Mouse (Mus musculus) liver, embryonic 15.5 days (tissue): Measurements from ENCODE around the gene Six4. TPM values are rescaled to one million over a fixed set of nuclear protein-coding genes. Genes with fewer than 3 reads are reported as not detected.
"Not testable (repeated sequence)": the region's sequence is repeated elsewhere in the genome, so short reads cannot be mapped to it uniquely, and the experiment has no call there.

Experiments used
- ATAC-seq: fragments of 200-750 bp; cut with Nextera tagmentation; 2 replicates; pipeline ENCODE4 v1.8.0; 2017; ENCODE audit warnings: moderate number of reproducible peaks, mild to moderate bottlenecking, moderate library complexity; ENCODE audit not compliant: insufficient read depth
- H3K27ac ChIP-seq: fragments of 300-500 bp; sonication (generic); replicated peaks from 2 replicates; pipeline ENCODE4 v1.5.1; 2015; ENCODE audit warnings: mild to moderate bottlenecking, inconsistent platforms
- H3K27me3 ChIP-seq: fragments of 300-500 bp; sonication (generic); 2 replicates; pipeline ENCODE4 v1.6.1; 2015; ENCODE audit warnings: mild to moderate bottlenecking, inconsistent platforms
- H3K36me3 ChIP-seq: fragments of 300-500 bp; sonication (generic); replicated peaks from 2 replicates; pipeline ENCODE4 v1.6.1; 2015; ENCODE audit warnings: moderate library complexity, mild to moderate bottlenecking, inconsistent platforms
- H3K4me1 ChIP-seq: fragments of 300-500 bp; sonication (generic); replicated peaks from 2 replicates; pipeline ENCODE4 v1.6.1; 2015; ENCODE audit warnings: inconsistent platforms
- H3K4me2 ChIP-seq: fragments of 300-500 bp; sonication (generic); 2 replicates; pipeline ENCODE4 v1.6.1; 2015; ENCODE audit warnings: moderate library complexity, mild to moderate bottlenecking, inconsistent platforms
- H3K4me3 ChIP-seq: fragments of 300-500 bp; sonication (generic); replicated peaks from 2 replicates; pipeline ENCODE4 v1.5.1; 2015; ENCODE audit warnings: mild to moderate bottlenecking, inconsistent platforms
- H3K9ac ChIP-seq: fragments of 300-500 bp; sonication (generic); 2 replicates; pipeline ENCODE4 v1.6.1; 2015; ENCODE audit warnings: moderate library complexity, mild to moderate bottlenecking, inconsistent platforms
- H3K9me3 ChIP-seq: fragments of 300-500 bp; sonication (generic); replicated peaks from 2 replicates; pipeline ENCODE4 v1.6.1; 2016; ENCODE audit warnings: inconsistent platforms
- WGBS: fragments of 180-500 bp; shearing (Covaris S2); methylation state at CpG from one replicate; pipeline ENCODE4 v1.1.7; 2015; ENCODE audit warnings: mixed read lengths; ENCODE audit not compliant: insufficient replicate concordance; 5-methylcytosine and 5-hydroxymethylcytosine counted together
- polyA plus RNA-seq: library from polyadenylated mRNA; unstranded; fragments of >200 nt; fragmentation: Nextera tagmentation; extraction: Ambion mirVana; gene quantifications from 2 replicates; pipeline ENCODE4 v1.2.1, GENCODE M21; 2015

Gene Six4
- polyA plus RNA-seq, 1 experiment from 2014 or later, result 0.03 TPM

GRCm38 (mm10) chr12:73111561-73112325 is 1.5 kb downstream of the Six4 start:
- no peaks in the 10 kb centered on the region for H3K9me3 ChIP-seq
- peaks cover 27% of the 10 kb centered on the region; the same call in 1 of the 2 replicates for H3K4me1 ChIP-seq
- under 1% methylated on average over 43 of the region's 44 CpGs for WGBS
- H3K4me2 ChIP-seq, result peak overlapping the region; percentile 74
- H3K4me3 ChIP-seq, result peak overlapping the region; percentile 48
- peaks cover 78% of the 10 kb centered on the region for H3K27me3 ChIP-seq
- no peak overlapping the region for H3K9ac ChIP-seq
- no peak overlapping the region for H3K27ac ChIP-seq
- H3K36me3 ChIP-seq, result no peaks in the 10 kb centered on the region
- no peak for ATAC-seq

GRCm38 (mm10) chr12:73110431-73111111 is 2.7 kb downstream of the Six4 start:
- Histone ChIP-seq H3K4me1 (peaks cover 27% of the 10 kb centered on the region; the same call in 1 of the 2 replicates), H3K9ac (no peak overlapping the region), H3K36me3 (no peaks in the 10 kb centered on the region), H3K27me3 (peaks cover 75% of the 10 kb centered on the region), H3K9me3 (no peaks in the 10 kb centered on the region), H3K4me3 (no peak overlapping the region), H3K27ac (no peak overlapping the region), H3K4me2 (0 out of 2 replicates have a peak overlapping the region, but pooled peaks have one; percentile 13)
- 10% methylated on average over 23 of the region's 23 CpGs for WGBS
- ATAC-seq, result peak; percentile 15; the same call in 1 of the 2 replicates

- H3K36me3 ChIP-seq, result no peaks in the 10 kb centered on the region
- no peak overlapping the region for H3K4me3 ChIP-seq
- H3K27me3 ChIP-seq, result peaks cover 51% of the 10 kb centered on the region
- H3K9ac ChIP-seq, result no peak overlapping the region
- H3K4me2 ChIP-seq, result no peak overlapping the region
- 40% methylated on average over 2 of the region's 2 CpGs for WGBS
- no peak overlapping the region for H3K27ac ChIP-seq
- H3K4me1 ChIP-seq, result peaks cover 21% of the 10 kb centered on the region; the same call in 1 of the 2 replicates
- ATAC-seq, result no peak
- no peaks in the 10 kb centered on the region for H3K9me3 ChIP-seq
Measured at GRCm38 (mm10) chr12:73107821-73108220, 5.4 kb downstream of the Six4 start.

GRCm38 (mm10) chr12:73103713-73104112 is 9.5 kb downstream of the Six4 start:
- Histone ChIP-seq H3K36me3 (no peaks in the 10 kb centered on the region), H3K4me1 (no peaks in the 10 kb centered on the region), H3K4me2 (no peak overlapping the region), H3K27ac (no peak overlapping the region), H3K9ac (no peak overlapping the region), H3K4me3 (no peak overlapping the region), H3K9me3 (no peaks in the 10 kb centered on the region), H3K27me3 (peaks cover 11% of the 10 kb centered on the region)
- 79% methylated on average over 12 of the region's 12 CpGs for WGBS
- ATAC-seq, result no peak

DNA sequence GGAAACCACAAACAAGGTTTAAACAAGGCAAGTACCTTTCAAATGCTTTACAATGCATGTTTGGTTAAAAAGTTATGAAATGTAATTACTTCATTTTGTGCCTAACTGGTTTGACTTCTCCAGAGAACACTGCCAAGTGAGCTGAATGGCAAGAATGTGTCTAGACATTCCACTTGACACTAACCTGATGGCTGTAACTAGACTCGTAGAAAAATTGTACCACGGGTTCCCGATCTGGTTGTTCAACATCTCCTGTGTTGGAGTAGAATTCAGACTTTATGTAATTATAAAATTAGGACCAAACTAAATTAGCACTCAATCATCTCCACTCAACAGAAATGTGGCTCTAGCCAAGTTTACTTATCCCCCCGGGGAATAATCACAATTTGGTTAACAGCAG is 14.7 kb downstream of the Six4 start:
- Histone ChIP-seq H3K27me3 (0 out of 2 replicates have a peak, but pooled peaks cover 6% of the 10 kb centered on the region), H3K4me3 (no peak overlapping the region), H3K9me3 (no peaks in the 10 kb centered on the region), H3K4me1 (no peaks in the 10 kb centered on the region), H3K4me2 (no peak overlapping the region), H3K36me3 (no peaks in the 10 kb centered on the region), H3K27ac (no peak overlapping the region), H3K9ac (no peak overlapping the region)
- WGBS, result 63% methylated on average over 4 of the region's 4 CpGs
- no peak for ATAC-seq

- not testable (repeated sequence) for H3K27me3 ChIP-seq, H3K4me1 ChIP-seq, H3K9ac ChIP-seq, H3K4me2 ChIP-seq, H3K36me3 ChIP-seq, ATAC-seq, H3K9me3 ChIP-seq, H3K4me3 ChIP-seq, H3K27ac ChIP-seq
- 65% methylated on average over 5 of the region's 5 CpGs for WGBS
Measured at GRCm38 (mm10) chr12:73096177-73096576, 17.1 kb downstream of the Six4 start.

DNA sequence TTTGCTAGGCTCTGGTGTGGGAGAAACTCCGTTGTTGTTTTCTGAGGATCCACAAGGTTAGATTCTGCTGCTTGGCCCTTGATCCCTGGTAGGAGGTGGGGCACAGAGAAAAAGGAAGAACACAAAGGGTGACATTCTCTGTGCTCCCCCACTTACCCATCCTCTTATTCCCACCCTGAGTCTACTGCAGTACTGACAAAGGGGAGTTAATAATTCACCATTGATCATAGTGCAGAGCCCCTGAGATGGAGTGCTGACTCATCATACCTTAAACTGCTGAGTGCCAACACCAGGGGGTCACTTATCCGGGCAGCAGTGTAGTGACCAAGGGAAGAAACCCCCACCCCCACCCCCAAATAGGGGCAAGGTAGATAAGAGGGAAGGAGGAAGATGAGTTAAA is 18.7 kb downstream of the Six4 start:
- 47% methylated on average over 2 of the region's 2 CpGs for WGBS
- Histone ChIP-seq H3K27me3 (0 out of 2 replicates have a peak, but pooled peaks cover 6% of the 10 kb centered on the region), H3K9ac (no peak overlapping the region), H3K4me2 (no peak overlapping the region), H3K27ac (no peak overlapping the region), H3K4me1 (peaks cover 3% of the 10 kb centered on the region; the same call in 1 of the 2 replicates), H3K9me3 (no peaks in the 10 kb centered on the region), H3K4me3 (no peak overlapping the region), H3K36me3 (no peaks in the 10 kb centered on the region)
- ATAC-seq, result peak; percentile 22; the same call in 1 of the 2 replicates

DNA sequence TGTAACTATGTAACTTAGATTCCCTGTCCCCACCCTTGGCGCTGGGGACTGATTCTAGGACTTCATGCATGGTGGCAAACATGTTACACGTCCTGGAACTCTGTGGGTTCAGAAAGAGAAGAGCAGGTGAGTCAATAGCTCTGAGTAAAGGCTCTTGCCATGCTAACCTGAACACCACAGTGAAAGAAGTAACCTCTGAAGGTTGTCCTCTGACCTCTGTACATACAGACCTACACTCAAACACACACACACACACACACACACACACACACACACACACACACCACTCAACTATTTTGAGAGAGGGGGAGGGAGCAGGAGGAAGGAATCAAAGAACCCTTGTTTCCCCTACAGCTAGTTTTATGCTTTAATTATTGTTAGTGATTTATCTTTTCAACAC is 19.1 kb downstream of the Six4 start:
- Histone ChIP-seq H3K27ac (no peak overlapping the region), H3K4me2 (no peak overlapping the region), H3K4me3 (no peak overlapping the region), H3K36me3 (no peaks in the 10 kb centered on the region), H3K9ac (no peak overlapping the region), H3K4me1 (peaks cover 3% of the 10 kb centered on the region; the same call in 1 of the 2 replicates), H3K9me3 (no peaks in the 10 kb centered on the region), H3K27me3 (0 out of 2 replicates have a peak, but pooled peaks cover 6% of the 10 kb centered on the region)
- WGBS, result 56% methylated on average over 2 of the region's 2 CpGs
- peak; percentile 37; the same call in 1 of the 2 replicates for ATAC-seq

DNA sequence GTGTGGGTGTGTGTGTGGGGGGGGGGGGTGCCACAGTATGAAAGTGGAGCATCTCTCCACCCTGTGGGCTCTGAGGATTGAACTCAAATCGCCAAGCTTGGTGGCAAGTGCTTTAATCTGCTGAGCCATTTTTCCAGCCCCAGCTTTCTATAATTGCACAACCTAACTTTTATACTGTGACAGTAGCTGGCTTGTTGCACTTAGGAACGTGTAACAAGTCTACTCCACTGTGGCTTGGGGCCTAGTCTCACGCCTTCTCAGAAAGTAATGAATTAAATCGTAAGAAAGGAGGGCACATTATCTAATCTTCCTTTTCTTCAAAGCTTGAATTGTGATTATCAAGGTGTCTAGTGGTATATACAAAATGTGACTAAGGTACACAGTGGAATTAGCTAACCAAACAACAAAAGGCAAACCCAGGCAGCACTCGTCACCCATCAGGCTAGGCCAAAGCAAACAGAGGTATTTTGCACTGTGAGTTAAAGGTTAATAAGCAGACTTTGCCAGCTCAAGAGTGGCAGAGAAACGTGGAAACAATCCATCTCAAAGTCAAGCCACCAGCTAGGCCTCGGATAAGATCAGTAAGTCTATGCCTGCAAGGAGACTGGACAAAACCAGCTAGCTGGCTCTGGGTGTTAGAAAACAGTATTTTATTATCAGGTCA is 22.5 kb downstream of the Six4 start:
- Histone ChIP-seq H3K9me3 (no peaks in the 10 kb centered on the region), H3K36me3 (no peaks in the 10 kb centered on the region), H3K27ac (no peak overlapping the region), H3K27me3 (0 out of 2 replicates have a peak, but pooled peaks cover 3% of the 10 kb centered on the region), H3K4me1 (peaks cover 12% of the 10 kb centered on the region), H3K4me3 (no peak overlapping the region), H3K4me2 (no peak overlapping the region), H3K9ac (no peak overlapping the region)
- WGBS, result 54% methylated on average over 7 of the region's 7 CpGs
- ATAC-seq, result no peak

DNA sequence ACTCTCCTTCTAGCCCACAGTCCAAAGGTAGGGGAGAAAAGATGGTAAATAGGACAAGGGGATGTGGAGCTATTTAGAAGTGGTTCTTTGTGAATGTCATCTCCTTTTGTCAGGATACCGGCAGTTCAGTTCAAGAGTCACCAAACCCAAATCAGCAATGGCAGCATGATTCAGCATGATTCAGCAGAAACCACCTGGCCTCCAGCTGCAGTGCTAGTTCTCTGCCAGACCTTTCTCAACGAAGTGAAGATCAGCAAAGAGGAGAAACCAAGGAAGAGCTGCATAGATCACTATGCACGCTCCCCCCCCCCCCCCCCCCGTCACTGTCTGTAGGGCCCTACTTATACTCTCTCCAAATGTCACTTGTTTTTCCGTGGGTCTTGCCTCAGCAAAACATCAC is 24.3 kb downstream of the Six4 start:
- peak; percentile 76 for ATAC-seq
- no peaks in the 10 kb centered on the region for H3K36me3 ChIP-seq

DNA sequence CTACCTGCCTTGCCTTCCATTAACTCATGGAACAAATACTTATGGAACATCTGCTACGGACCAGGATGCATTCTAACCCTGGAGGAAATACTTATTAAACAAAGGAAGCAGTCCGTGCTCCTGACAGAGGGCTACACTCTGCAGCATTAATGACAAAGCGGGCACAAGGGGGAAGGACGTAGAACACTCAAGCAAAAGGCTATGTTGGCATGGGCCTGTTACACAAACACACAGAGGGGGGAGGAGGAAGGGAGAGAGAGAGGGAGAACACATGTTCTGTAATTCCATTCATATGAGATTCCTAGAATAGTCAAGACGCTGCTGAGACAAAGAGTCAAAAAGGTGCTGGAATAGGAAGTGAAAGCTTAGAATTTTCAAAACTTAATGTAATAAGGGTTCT is 24.8 kb downstream of the Six4 start:
- Histone ChIP-seq H3K4me2 (peak overlapping the region; percentile 48), H3K27me3 (0 out of 2 replicates have a peak, but pooled peaks cover 3% of the 10 kb centered on the region), H3K27ac (no peak overlapping the region; the same call in 1 of the 2 replicates), H3K9ac (no peak overlapping the region), H3K36me3 (no peaks in the 10 kb centered on the region), H3K4me3 (no peak overlapping the region), H3K9me3 (no peaks in the 10 kb centered on the region), H3K4me1 (peaks cover 12% of the 10 kb centered on the region)
- WGBS, result 58% methylated on average over 5 of the region's 5 CpGs
- 0 out of 2 replicates have a peak, but pooled peaks have one; percentile 35 for ATAC-seq

More for the DNA sequence above, 24.3 kb downstream of the Six4 start:
- H3K4me2 ChIP-seq, result peak overlapping the region; percentile 48
- H3K27ac ChIP-seq, result no peak overlapping the region; the same call in 1 of the 2 replicates
- H3K9ac ChIP-seq, result no peak overlapping the region
- H3K9me3 ChIP-seq, result no peaks in the 10 kb centered on the region
- H3K4me3 ChIP-seq, result no peak overlapping the region
- H3K4me1 ChIP-seq, result peaks cover 12% of the 10 kb centered on the region
- WGBS, result 12% methylated on average over 5 of the region's 5 CpGs
- 0 out of 2 replicates have a peak, but pooled peaks cover 3% of the 10 kb centered on the region for H3K27me3 ChIP-seq
